Mouse (Mus musculus): Measurements from ENCODE around the gene Lsg1.
A peak's percentile ranks its signal among the peaks of the same experiment; 100 is the strongest.

Gene Lsg1

DNA sequence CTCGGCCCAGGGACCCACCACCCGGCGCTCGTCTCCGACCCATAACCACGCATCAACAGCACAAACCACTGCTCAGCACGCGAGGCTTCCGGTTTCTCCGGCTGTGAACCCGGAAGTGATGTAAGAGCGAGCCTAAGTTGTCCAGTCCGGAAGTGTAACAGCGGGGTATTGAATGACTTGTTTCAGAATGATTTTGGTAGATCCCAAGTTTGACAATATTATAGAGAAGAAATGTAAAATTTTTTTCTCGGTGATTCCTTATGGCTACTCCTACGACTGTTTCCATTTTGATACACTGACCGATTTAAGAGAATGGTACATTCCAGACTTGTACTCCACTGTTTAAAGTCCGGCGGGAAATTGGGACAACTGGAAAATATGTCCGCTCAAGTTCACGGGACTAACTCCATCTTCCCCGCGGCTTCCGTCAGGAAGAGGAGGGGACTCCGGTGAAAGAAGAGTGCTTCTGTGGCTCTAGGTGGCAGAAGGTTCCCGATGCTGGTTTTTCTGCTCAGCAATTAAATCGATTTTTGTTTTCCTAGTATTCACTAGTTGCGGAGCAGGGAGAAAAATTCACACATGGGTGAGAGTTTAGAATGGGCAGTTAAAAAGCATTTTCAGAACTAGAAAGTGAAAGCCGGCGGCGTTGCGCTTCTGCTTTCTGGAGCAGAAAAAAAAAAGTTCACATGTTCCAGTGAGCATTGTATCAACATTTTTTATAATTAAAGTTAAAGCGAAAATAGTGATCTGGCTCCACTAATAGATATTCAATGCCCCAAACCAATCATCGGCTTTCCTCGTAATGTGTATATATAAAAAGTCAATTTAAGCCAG is at the start of gene Lsg1:
Lsg1 (minus strand) TSS at position 99 of the 834 bp plus-strand sequence.
- peak; percentile 99 for DNase-seq (ENCODE audit: extremely low spot score, low read depth, low spot score)

DNA sequence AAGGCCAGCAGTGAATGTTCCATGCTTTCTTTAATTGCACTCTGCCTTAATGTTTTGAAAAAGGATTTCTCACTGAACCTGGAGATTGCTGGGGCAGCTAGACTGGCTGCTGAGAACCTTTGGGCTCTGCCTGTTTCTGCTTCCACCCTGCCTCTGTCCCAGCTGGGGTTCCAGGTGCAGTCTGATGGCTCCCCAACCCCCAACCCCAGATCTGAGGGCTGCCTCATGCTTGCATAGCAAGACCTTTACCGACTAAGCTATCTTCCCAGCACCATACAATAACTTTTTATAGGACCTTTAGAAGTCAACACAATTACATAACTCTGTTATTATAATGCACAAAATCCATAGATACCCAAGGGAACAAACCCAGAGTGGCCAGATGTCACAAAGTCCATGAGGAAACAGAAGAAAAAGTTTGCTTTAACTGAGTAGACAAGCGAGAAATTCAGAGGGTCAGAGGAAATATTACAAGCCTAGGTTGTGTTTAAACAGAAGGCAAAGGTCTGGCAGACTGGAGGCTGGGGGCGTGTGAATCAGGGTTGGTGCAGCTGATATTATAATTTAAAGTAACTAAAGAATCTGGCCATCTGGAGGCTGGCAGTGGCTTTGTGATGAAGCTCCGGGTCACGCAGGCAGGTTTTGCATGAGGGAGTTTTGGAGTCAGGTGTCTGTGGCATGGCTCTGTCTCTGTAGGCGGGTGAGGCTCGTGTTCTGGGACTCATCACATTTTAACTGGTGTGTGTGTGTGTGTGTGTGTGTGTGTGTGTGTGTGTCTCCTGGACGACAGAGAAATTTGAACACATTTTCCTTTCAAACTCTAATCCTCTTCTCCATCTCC is 46.7 kb upstream of the Lsg1 start:
- DNase-seq (ENCODE audit: extremely low spot score, low read depth, low spot score): no peak

DNA sequence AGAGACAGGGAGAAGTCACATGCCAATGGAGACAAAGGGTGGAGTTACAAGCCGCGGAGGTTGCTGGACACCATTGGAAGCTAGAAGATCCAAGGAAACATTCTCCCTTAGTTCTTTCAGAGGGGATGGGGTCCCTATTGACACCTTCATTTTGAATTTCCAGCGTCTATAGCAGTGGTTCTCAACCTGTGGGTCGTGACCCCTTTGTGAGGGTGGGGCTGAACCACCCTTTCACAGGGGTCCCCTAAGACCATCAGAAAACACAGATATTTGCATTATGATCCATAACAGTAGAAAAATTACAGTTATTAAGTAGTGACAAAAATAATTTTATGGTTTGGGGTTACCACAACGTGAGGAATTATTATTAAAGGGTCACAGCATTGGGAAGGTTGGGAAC is 42.1 kb upstream of the Lsg1 start:
- no peak for DNase-seq (ENCODE audit: extremely low spot score, low read depth, low spot score)

DNA sequence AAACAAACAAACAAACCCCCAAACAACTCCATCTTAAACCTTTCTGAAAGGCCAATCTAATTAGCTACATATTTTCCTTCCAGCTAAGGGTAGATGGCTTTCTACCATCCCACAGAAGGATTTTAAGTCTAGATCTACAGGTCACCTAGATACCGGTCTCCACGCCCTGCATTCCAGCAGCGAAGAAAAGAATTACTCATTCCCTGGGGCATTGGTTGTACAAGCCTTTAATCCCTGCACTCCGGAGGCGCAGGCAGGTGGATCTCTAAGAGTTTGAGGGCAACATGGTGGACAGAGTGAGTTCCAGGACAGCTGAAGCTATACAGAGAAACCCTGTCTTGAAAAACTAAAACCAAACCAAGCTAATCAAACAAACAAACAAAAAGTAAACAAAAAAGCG is 41.0 kb upstream of the Lsg1 start:
- DNase-seq (ENCODE audit: extremely low spot score, low read depth, low spot score): no peak

DNA sequence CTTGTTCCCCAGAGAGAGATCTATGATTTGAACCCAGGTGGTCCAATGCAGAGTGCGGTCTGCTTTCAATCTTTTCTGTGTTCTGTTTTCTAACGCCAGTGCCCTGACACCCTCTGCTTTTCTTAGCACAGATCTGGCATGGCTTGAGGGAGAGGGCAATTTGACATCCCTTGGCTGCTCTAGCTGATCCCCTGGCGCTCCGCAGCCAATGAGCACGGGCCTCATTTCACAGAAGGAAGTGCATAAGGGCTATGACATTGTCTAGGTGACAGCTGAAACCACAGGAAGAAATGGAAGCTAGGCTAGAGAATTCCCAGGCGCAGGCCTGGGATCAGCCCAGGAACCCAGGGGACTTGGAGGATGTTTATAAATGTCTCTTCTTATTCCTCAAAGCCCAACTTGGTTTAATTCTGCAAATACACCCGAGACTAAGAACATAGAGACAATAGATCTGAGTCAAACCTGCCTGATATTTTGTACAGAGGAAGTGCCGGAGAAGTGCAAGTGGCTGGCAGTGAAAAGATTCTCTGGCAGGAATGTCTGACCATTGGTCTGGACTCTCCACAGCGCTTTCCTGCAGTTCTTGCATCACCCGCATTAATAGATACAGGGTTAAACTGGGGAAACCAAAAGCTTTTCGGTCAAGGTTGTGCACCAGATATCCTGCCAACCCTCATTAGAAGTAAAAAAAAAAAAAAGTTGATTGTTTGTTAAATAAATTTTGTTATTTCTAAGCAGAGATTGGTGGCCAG is 40.4 kb upstream of the Lsg1 start:
- no peak for DNase-seq (ENCODE audit: extremely low spot score, low read depth, low spot score)

DNA sequence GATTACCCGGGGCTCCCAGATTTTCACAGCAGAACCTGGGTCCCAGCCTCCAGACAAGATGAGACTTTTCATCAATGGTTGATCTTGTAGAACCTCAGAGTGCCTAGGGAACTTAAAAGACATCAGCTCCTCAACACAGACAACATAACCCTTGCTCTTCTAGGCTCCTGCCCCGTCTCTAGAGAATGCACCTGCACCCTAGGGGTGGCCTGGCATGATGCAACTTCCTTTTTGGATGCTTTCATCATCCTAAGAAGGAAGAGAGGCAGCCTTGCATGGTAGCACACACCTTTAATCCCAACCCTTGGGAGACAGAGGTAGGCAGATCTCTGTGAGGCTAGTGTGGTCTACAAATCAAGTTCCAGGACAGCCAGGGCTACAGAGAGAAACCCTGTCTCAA is 37.2 kb upstream of the Lsg1 start:
- no peak for DNase-seq (ENCODE audit: extremely low spot score, low read depth, low spot score)

DNA sequence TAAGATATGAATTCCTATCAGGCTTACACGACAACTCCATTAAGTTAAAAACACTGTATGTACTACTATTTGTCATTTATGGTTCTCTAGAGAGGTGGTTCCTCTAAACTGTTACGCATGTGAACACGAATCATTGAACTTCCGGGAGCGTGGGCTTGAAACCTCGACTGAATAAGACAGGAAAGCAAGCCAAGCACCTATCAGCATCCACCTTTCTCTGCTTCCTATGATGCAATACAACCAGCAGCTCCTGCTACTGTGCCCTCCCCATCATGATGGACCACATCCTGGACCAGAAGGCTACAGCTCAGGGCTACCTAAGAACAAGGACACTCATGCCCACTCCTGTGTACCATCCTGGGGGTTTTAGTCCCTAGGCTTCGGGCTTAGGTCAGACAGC is 36.3 kb upstream of the Lsg1 start:
- no peak for DNase-seq (ENCODE audit: extremely low spot score, low read depth, low spot score)

DNA sequence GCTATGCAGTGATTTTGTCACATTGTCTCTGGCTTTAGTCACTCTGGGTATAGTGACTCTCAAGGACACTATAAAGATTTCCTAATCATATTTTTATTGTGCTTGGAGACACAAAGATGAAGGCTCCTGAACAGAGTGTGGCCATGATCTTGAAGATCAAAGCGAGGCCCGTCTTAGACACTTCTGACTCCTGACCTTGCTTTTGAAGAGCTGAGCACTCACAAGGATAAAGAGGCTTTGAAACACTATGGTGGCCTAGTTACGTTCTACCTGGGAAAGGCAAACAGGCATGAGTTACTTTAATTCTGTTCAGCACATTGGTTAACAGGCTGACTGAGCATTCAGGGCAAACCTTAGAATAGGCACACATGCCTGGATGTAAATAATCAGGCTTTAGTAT is 28.9 kb upstream of the Lsg1 start:
- no peak for DNase-seq (ENCODE audit: extremely low spot score, low read depth, low spot score)

DNA sequence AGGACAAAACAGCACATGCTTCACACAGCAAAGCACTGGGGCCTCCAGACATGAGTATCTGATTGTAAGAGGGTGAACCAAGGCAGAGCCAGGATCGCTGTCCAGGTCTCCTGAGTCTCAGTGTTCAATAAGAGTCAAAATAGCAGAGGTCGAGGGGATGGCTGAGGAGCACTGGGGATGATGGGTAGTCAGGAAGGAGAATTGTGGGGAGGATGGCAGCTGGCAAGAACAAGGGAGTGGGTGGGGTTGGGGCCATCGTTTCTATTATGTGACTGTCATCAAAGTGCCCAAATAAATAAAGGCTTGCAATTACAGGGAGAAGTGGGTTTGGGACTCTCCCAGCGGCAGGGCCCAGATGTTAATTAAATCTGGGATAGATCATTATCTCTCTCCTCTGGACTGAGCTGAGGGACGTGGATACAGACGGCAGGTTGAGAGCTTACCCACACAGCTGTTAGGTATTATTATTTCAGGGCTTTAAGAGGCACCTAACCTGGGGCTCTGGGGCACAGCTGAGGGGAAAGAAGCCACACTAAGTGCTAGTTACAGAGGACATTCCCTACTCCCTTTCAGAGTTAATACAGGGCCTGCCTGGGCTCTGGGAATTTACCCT is 27.4 kb upstream of the Lsg1 start:
- no peak for DNase-seq (ENCODE audit: extremely low spot score, low read depth, low spot score)

DNA sequence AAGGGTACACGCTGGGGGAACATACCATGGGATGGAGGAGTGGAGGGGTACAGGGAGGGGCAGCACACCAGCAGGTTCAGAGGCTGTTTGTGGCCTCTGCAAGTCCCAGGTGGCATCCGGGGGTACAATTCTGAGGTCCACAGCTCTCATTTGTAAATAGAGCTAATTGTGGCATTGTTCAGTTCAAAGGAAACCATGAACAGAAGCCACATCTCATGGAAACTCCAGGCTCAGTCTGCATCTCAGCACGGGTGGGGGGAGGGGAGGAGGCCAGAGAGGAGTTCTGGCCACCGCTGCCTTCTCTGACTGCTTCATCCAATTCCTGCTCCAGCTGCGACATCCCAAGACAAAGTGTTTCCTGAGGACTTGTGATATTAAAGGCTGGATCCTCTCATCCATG is 26.7 kb upstream of the Lsg1 start:
- no peak for DNase-seq (ENCODE audit: extremely low spot score, low read depth, low spot score)

DNA sequence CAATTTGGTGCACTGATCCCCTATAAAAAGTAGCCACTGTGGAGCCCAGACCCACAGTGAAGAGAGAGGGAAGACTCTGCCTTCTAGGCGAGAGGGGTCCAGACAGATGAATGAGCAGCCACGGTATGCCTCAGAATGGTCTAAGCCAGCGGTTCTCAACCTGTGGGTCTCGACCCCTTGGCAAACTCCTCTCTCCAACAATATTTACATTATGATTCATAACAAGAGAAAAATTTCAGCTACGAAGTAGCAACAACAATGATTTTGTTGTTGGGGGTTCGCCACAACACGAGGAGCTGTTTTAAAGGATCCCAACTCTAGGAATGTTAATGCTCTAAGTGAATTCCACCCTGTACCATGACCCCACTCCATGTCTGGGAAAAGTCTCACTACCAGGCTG is 25.7 kb upstream of the Lsg1 start:
- no peak for DNase-seq (ENCODE audit: extremely low spot score, low read depth, low spot score)

DNA sequence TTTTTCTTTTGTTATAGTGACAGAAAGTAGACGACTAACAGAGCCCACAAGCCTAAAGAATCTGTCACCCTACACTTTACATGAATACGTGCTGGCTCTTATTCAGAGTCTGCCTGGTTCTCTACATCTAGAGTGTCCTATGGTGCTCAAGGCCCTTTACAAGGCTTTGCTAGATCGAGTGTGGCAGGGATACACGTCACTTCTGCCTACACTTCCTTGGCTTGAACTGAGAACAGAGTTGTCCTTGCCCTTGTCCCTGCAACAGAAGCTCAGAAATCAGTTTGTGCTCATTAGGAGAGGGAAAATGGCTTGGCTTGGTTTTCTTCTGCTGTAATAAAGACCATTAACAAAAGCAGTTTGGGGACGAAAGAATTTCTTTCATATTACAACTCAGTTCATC is 23.9 kb upstream of the Lsg1 start:
- no peak for DNase-seq (ENCODE audit: extremely low spot score, low read depth, low spot score)

DNA sequence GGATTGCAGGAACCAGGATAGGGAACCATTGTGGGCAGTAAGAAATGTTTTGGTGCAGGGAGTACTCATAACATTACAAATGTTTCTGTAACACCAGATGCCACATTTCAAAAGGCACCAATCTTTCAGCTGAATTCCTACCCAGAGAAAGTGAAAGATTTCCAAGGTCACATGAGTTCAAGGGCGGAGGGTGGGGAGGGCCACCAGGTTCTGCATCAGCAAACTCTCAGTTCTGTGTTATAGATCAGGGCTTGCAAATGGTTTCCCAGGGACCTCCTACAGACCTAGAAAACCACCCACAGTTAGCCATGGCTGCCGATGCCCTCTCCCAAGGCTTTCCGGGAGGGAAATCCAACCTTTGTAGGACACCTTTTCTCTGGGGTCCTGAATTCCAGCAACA is 20.5 kb upstream of the Lsg1 start:
- no peak for DNase-seq (ENCODE audit: extremely low spot score, low read depth, low spot score)

DNA sequence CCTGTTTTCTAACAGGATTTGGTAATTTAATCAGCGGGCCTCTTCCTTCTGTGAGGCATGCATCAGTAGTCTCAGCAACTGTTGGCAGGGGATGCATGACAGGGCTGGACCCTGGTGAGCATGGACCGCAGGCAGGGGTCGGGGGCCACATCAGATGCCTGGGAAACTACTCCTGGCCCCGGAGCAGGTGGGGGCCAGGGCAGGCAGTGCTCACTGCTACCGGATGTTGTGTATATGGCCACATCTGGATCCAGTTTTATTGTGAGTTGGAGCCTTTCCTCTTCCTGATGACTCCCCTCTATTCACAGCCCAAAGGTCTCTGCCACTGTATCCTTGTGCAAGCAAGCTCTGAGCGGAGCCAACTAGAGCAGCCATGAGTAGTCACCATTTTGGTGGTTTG is 18.1 kb upstream of the Lsg1 start:
- DNase-seq (ENCODE audit: extremely low spot score, low read depth, low spot score): no peak

DNA sequence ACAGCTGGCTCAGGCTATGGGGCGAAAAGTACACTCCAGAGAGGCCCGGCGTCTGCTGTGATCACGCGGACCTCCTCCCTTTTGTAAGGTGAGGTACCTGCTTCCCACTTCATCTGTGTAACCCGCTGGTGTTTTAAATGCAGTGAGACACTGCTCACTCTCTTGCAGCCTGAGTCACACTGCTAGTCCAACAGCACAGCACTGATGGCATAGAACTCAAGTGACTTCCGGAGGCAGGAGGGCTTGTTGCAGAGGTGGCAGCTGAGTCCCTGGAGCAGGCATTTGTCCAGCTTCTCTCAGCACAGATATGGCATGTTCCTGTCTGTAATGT is 17.4 kb upstream of the Lsg1 start:
- no peak for DNase-seq (ENCODE audit: extremely low spot score, low read depth, low spot score)

DNA sequence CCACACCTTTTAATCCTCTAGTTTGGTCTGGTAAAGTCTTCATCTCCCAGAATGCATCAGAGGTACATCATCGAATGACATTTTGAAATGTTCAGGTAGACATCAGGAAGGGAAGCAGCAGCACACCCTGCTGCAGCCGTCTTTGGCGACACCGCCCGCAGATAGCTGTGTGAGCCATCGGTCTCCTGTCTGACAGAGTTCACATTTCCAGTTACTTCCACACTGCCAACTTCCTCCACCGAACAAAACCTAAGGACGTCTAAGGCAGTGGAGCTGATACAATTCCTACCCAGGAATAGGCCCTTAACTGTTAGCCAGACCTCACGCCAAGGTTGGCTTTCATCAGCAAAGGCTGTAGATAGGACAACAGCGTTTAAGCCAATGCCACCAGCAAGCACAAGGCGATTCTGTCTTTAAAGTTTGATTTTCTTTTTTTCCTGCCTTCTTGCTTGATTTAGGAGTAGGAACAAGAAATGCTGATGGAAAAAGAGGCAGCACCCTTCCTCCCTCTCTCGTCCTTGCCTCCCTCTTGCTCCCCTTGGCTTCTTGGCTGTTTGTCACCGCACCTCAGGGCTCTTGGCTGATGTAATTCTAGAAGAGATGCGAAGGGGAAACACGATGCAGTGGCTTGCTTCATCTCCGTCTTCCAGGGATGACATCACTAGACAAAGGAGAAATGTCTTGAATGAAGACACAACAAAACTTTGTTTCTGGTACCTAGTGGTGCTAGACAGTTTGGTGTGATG is 16.8 kb upstream of the Lsg1 start:
- DNase-seq (ENCODE audit: extremely low spot score, low read depth, low spot score): no peak

DNA sequence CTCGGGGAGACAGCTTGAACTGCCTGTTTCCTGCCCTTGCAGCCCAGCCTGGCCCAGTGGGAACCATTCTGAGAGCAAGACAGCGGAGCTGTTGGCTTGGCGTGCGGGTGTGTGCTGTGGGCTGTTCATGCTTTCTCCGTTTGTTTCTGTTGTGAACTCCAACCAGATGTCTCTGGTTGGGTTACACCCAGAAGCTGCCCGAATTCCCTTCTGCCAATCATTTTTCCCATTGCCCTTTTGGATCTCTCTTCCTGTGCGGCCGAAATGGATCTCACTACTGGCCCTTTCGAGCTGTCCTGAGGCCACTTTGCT is 16.1 kb upstream of the Lsg1 start:
- DNase-seq (ENCODE audit: extremely low spot score, low read depth, low spot score): no peak

DNA sequence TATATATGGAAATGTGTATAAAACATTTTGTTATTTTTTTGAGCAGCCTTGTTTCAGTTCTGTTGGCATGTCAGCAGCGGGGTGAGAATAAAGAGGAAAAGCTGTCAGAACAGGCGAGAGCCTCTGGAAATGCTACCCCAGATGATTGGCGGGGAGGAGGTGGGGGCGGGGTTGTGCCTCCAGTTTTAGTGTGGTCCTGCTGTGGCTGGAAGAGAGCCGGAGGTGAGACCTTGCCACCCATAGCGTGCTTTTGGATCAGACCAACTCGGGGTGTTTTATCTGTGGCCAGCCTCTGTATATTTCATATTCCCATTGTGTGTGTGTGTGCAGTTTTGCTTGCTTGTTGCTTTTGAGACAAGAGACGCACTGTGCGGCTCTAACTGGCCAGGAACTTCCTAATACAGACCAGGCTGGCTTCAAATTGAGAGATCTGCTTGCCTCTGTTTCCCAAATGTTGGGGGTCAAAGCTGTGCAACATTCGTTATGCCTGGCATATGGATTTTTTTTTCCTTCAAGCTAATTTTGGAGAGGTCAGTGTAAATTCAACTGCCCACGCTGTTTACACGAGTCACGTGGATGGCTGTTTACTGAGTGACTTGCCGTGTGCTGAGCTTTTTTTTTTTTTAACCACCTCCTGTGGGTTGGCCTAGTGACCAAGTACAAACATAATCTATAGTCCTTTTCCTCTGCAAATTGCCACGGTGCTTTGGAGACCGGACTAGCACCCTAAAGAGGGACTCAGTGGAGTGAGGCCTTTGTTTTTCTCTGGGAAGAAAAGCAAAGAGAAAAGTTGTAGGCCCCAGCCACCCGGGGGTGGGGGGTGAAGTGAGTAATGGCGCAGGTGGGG is 15.5 kb upstream of the Lsg1 start:
- no peak for DNase-seq (ENCODE audit: extremely low spot score, low read depth, low spot score)

DNA sequence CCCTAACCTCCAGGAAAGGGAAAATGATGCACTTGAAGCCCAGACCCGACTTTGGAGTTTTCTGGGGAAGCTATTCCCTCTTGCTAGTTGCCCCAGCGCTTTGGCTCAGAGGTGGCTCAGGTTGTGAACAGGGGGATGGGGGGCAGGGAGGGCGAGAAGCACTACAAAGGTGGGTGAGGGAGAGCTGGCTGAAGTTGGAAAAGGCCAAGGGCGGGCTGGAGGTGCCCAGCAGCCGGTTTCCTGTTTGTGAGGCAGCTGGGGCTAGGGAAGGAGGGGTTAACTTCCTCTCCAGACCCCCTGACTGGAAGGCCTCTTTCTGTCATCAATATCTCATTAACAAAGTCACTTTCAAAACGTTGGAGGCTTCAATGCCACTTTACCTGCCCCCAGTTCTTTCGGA is 14.6 kb upstream of the Lsg1 start:
- no peak for DNase-seq (ENCODE audit: extremely low spot score, low read depth, low spot score)

Measured in hindlimb bud, embryonic 11.5 days (tissue).